Mouse (Mus musculus): ENCODE measurements at regions not wholly inside any gene's neighbourhood (a gene's known extent, or its start where the extent isn't known, plus 50 kb on each side); places are given as distances from the start of the nearest gene placed in this dataset.

GRCm38 (mm10) chr3:101163160-101163990 lies 53.3 kb upstream of the Ptgfrn start:
- in situ Hi-C loops (cut with MboI, MseI): loop anchor here (10.0 kb wide), 1 partner anchor 921 kb away; the partner anchor contains the start of gene Casq2

GRCm38 (mm10) chr3:101162536-101163159 lies 52.6 kb upstream of the Ptgfrn start:
- in situ Hi-C loops (cut with MboI, MseI): loop anchor here (10.0 kb wide), 1 partner anchor 922 kb away; the partner anchor contains the start of gene Casq2

GRCm38 (mm10) chr3:101161941-101162531 lies 52.0 kb upstream of the Ptgfrn start:
- in situ Hi-C loops (cut with MboI, MseI): loop anchor here (10.0 kb wide), 1 partner anchor 923 kb away; the partner anchor contains the start of gene Casq2

- in situ Hi-C loops (cut with MboI, MseI): loop anchor here (10.0 kb wide), 1 partner anchor 923 kb away; the partner anchor contains the start of gene Casq2
Observed at GRCm38 (mm10) chr3:101161421-101161940, 51.4 kb upstream of the Ptgfrn start.

All from T-helper 2 cell (primary cell).